Mouse (Mus musculus) lung, postnatal 36 days (tissue): ENCODE measurements around the gene Zfp536.
"Not testable (repeated sequence)": the region's sequence is repeated elsewhere in the genome, so short reads cannot be mapped to it uniquely, and the experiment has no call there.

ENCODE experiments used
- DNase-seq: peaks from one replicate; pipeline ENCODE4 v3.0.0; 2022; ENCODE audit warnings: mixed read lengths

Zfp536 gene

DNA sequence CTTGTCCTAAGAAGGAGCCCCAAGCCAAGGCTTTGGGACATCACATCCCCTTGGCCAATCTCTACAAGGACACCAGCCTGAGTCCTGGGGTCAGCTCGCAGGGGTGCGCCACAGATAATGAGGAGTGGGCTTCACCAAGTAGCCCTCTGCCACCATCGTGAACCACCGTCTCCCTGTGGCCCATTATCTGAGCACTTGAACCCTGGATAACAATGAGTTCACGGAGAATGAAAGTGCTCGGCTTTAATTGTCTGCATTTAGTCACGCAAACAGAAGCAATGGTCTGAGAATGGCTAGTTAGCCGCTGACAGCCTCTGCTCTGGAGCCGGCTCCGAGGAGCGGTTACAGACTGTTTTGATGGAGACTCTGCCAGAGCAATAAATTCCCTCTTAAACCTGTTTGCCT, 84.3 kb downstream of the Zfp536 start:
- no peak for DNase-seq

DNA sequence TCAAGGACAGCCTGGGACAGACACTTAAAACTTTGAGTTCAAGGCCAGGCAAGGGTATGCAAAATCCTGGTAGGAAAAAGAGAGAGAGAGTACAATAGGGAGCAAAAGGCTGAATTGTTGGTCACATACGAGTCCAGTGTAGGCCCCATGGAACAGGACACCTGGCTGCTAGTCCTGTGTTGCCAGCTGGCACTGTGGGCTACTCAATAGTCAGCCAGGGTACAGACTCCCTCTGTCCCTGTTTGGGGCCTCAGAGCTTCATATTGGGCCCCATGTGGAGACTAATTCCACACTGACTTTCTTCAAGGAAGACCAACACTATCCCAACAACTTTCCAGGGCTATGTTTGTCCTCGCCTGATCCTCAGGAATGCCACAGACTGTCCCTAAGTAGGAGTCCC, 87.1 kb downstream of the Zfp536 start:
- no peak for DNase-seq

DNA sequence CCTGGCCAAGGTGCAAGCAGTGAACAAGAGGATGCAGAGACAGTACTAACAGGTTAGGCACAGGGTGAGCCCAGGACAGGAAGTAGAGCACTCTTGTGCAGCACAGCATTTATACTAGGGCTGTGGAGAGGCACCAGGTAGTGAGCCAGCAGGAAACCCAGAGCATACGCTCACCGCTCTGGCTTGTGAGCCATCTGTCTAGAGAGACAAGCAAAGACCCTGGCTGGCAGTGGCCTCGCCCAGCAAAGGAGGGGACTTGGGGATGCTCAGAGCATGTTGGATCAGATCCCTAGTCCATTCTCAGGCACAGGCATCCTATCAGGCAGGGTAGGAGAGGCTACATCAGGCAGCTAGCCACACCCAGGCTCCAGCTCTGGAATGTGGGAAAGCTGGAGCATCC, 88.2 kb downstream of the Zfp536 start:
- DNase-seq = no peak

DNA sequence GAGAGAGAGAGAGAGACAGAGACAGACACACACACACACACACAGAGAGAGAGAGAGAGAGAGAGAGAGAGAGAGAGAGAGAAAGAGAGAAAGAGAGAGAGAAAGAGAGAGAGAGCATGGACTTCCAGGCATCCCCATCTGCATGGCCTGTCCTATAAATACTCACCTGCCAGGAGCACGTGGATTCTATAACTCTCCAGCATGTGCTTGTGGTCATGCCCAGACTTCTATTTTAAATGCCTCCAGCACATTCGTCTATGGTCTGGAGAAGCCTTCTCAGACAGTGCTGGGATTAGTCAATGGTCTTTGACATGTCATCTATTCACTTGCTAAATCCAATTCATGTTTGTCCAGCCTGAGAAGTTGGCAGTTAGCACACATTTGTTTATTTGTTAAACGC, 92.1 kb downstream of the Zfp536 start:
- no peak for DNase-seq

DNA sequence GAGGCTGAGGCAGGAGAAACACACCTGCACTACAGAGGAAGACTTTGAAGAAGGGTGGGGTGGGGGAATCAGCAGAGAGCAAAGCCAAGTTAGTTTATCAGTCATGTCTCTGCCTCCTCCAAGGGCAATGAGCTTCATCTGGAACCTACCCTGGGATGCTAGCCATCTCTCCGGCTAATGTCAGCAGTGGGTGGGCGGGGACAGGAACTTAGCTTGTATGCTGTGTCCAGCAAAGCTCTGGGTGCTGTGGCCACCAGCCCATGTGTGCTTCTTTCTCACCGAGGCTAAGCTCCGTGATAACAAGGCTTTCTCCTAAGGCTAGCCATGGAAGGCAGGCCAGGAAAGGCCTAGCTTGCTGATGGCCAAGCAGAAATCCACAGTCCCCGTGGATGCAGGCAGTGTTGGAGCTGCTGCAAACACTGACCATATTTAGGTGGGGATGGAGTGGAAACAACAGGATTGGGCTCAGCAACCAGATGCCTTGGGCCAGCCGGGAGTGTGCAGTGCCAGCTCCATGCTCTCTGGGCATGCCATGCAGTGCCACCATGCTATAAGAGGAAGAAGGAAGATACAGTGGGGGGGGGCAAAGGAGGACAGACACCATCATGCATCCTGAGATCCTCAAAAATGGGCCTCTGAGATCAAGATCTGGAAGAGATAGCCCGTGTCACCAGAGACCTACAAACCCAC, 109.6 kb downstream of the Zfp536 start:
- peak; percentile 1 for DNase-seq

DNA sequence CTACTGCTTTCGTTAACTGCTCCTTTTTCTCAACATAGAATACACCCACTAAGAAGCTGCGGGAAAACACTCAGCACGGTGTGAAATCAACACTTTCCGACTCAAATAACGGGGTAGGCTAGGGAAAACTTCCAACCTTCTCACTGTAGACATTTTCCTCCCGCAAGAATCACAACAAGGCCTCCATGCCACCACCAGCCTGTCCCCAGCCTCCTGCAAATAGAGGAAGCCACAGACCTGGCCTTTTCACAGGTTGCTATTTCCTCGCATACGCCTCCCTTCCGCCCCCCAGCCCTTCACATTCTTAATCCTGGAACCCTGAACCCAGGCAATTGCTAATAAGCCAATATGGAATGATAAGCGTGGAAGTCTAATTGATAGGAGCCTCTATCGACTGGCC, 124.8 kb downstream of the Zfp536 start:
- no peak for DNase-seq

DNA sequence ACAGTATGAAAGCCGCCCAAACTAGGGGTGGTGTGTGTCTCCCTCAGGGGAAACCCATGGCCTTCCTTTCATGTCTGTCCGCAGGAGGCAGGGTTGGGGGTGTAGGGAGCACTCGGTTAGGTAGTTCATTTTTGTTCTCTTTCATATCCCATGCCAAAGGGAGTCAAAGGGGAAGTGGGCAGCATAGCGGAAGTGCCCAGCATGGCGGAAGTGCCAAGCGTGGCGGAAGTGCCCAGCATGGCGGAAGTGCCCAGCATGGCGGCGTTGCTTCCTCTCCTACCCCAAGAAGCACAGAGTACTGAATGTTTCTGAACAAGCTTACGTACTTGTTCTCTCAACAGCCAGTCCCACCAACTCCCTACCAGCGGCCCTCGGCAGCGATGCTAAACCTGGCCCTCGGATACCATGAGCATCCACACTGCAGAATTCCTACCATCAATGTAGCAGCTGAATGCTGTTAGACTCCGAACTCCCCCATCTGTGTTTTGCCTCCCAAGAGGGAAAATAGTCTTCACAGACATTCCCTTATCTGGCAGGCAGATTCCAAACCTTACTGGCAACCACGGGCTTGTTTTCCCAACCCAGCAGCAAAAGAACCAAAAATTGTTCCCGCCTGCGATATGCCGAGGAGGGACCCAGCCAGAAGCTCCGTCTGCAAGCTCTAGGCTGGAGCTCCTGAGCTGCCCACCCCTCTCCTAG, 125.4 kb downstream of the Zfp536 start:
- no peak for DNase-seq

DNA sequence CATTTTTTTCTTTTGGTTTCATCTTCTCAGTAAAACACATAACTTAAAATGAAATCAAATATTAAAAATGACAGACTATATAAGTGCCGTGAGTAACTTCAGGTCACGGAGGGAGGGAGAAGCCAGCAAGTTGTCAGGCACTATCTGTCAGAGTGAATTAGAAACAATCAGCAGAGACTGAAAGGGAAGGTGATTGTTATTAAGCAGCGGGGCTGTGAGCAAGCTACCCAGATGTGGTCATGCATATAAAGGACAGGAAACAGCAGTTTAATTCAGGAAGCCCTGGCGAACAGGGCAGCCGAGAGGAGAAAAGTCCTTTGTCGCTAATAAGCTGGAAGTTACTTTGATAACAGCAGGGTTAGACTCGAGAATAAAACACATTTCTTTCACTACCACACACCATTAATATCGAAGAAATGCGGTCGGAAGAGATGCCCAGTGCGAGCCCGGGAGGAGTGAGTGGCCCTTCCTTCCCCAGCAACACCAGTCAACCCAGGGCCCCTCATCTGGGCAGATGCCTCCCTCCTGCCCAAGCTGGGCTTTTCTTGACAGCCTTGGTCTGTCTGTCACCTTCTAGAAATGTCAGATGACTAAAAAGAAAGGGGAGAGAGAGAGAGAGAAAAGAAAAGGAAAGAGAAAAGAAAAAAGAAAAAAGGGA, 133.6 kb downstream of the Zfp536 start:
- DNase-seq = no peak

DNA sequence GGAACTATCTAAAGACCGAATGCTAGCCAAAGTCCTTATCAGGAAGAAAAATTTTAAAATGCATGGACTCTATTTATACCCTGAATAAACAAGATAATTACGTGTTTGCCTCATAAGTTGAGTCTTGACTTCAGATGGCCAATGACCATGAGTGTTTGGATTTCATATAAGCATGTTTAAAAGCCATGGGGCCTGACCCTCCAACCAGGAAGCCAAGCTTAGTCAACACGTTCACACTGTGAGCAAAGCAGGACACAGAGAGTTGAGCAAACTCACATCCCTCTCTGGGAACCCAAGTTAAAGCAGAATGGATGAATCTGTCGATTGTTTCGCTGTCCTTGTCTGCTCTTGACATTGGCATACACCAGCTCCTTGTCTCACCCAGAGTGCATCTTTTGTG, 138.6 kb downstream of the Zfp536 start:
- no peak for DNase-seq

DNA sequence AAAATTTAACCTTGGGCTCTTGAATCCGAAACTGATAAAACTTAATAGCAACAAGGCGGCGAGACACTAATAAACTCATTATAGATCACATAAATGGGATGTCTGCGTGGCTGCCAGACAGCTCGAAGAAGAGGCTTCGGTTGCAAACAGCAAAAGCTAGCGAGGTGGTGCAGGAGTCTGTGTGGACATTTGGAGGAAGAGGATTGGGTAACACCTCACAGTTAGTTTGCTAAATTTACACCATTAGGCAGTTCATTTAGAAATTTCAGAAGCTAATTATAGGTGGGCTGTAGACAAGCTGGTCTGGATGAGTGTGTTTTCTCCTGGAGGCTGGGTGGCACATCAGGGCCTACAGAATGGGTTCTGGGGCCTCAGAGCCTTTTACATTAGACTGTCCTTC, 143.0 kb downstream of the Zfp536 start:
- no peak for DNase-seq

DNA sequence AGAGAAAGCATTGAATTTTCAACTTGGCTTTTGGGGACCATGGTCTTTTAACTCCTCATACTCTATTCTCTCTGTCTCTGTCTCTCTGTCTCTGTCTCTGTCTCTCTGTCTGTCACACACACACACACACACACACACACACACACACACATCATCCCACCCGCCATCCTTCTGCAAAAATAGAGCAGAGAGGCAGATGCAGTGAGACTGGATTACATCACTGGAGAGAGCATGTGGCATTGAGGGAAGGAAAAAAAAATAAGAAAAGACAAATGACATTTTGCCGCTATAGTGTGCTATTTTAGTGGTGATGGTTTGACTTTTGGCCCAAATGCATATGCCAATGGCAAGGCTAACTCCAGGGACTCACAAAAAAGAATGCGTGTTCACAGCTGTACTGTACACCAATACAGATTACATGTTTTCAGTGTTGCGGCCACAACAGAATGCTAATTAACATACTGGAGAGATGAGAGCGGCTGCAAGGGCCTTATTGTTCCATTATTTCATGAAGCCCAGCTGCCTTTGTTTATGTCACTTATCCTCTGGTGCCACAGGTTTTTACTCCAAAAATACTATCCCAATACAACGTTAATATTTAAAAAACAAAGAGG, 145.4 kb downstream of the Zfp536 start:
- no peak for DNase-seq

DNA sequence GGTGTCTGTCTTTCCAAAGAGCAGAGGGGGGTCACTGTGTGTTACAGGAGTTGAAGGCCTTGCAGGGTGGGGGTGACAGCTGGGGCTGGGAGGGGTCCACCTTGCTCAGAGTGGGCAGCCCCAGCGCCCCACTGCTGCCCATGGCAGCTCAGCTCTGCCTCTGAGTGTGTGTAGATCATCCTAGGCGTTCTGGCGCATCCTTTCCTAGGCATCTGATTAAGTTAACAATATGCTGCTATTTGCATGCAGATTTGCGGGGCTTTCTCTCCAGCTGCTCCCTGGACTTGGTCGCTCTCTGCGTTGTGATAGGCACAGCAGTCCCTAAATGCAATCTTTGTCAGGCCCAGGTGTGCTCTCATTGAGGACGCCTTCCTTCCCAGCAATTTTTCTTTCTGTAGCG, 147.7 kb downstream of the Zfp536 start:
- no peak for DNase-seq

DNA sequence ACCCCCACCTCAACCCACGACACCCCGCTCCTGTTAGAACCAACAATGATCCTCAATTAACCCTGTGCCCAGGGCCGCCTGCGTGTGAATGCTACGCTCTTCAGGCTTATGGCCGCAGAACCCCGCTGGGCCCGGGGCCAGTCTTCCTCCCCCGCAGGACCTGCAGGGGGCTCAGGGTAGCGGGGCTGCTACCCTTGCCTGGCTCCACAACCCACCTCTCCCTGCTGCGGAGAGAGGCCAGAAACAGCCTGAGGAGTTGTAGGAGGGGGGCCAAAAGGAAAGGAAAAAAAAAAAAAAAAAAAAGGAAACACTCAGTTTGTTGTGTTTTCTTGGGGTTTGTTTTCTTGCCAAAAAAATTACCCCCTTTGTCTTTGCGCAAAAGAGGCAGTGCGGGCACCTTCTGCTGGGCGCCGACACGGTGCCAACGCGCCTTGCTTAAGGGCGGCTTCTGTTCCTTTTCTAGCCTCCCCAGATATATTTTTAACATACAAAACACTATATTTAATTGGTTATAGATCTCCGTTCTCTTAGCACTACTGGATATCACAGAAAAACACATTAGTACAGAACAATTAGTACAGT, 148.6 kb downstream of the Zfp536 start:
- no peak for DNase-seq

DNA sequence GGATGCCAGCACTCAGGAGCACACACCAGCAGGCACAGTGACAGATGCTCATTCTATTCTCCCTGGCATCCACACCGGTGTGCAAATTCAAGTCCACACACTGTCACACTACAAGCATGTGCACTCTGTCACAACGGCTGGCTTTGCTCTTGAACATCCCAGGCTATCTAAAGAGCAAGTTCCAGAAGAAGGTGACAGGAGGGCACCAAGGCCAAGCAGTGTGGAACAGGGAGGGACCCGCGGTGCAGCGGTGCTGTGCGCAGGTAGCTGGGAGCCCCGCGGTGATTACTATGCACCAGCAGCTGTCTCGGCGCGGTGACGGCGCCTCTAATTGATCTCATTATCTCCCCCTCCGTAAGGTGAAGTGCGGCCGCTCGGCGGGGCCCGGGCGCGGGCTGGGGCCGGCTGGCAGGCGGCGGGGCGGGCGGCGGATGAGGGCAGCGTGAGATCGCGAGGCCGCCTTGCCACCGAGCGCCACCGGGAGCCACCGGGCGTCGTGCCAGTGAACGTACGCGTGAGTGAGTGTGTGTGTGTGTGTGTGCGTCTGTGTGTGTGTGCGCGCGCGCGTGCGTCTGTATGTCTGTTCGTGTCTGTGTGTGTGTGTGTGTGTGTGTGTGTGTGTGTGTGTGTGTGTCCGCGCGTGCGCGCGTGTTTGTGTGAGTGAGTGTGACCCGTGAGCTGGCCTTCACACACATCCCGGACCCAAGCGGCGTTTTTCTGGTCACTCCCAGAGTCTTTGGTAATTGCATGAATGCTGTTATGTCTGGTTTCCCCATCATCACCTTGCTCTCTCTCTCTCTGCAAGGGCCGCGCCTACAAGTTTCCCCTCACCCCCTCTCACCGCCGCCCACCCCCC, 149.3 kb downstream of the Zfp536 start:
- peak; percentile 58 for DNase-seq

DNA sequence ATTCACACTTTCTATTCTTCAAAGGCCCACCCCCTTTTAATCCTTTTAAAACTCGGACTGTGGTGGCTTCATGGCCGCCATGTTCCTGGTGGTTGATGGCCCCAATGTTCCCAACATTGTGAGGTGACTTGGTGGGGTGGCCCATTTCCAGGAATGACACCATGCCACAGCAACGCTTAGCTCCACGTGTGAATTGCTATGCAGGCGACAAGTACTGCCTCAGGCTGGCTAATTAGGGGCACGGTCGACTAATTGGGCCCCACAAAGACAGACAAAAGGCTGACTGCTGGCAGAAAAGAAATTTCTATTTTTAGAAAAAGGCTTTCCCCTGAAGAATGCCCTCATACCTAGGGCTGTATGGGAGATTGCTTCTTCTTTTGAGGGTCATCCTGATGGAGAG, 154.2 kb downstream of the Zfp536 start:
- DNase-seq = no peak

DNA sequence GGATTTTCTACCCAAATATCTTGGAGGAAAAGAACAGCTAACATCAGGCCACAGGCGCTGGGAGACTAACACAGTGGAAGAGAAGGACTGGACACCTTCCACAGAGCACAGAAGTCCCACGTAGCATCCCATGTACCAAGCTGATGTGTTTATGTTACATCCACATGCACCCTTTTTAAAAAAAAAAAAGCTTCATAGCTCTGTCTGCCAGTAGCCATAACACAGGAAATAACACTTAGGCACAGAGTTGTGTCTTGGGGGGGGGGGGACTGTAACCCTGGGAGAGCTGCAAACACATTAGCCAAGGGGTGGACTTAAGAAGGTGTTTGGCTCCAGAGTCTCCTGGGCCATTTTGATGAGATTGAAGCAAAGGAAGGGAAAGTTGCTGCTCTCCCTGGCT, 155.6 kb downstream of the Zfp536 start:
- DNase-seq = no peak

DNA sequence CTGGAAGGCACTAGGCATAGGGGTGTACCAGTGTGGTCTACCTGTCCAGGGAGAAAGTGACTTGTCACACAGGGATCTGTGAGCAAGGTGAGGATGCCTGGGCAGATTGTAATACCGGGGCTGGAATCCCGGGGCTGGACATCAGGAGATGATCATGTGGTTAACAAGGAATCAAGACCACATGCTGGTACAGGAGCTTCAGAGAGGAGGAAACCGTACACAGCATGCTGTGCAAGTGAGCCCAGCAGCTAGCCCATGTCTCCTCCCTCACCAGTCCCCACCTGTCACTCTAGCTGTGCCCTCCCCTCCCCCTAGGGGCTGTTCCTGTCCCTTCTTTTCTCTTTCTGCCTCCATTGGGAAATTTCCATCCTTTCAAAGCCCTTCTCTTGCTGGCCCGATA, 157.5 kb downstream of the Zfp536 start:
- DNase-seq = no peak

DNA sequence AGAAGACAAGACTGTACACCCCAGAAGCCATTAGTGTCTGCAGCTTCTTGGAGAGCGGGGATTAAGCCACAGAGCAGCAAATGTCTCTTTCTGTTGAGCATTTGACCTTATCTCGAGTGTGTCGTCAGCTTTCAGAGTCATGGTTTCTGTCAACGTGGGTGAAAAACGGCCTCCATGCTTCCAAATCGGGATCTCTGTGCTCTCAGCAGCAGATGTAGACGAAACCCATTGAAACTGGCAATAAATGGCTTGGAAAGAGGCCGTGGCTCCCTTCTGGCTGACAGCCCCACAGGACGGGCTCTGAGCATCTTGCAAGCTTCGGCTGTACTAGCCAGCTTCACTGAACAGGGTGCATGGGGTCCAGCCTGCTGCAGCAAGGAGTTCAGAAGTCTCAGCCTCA, 159.1 kb downstream of the Zfp536 start:
- DNase-seq = no peak

DNA sequence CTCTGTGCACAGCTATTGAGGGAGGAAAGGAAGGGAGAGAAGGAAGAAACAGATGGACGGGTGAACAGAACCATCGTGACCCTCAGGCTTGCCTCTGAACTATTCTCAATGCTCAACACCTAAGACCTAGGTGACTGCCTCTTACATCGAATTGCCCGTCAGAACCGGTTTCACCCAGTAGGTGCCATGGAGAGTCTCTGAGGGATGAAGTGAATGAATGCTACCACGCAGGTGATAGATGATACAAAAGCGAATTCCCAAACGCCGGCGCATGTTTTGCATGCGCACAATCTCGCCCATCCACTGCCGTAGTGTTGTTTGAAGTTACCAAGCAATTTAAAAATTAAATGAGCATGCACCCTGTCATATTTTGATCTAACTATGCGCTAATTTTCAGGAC, 164.9 kb downstream of the Zfp536 start:
- no peak for DNase-seq

DNA sequence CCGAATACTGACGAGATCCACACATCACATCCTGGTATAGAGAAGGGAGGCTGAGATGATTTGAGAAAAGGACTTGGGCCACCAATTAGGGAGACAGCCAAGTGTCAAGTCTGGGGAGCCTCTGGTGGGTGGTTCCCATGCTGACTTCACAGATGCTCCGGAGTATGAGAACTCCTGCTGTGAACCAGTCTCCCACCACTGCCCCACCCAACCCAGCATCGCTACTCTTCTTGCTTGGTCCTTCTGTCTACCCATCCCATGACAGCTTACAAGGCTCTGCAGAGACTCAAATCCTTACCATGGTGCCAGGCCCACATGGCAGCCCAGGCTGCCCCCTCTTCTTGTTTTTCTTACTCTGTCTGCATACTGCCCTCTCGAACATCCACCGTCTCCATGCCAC, 165.5 kb downstream of the Zfp536 start:
- no peak for DNase-seq

DNA sequence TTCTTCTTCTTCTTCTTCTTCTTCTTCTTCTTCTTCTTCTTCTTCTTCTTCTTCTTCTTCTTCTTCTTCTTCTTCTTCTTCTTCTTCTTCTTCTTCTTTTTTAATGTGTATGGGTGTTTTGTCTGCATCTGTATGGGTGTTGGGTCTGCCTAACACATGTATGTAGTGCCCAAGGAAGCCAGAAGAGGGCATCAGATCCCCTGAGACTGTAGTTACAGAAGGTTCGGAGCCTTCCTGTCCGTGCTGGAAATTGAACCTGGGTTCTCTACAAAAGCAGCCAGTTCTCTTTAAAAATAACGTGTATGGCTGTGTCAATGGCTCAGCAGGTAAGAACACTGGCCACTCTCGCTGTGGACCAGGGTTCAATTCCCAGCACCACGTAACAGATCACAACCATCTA, 167.0 kb downstream of the Zfp536 start:
- no peak for DNase-seq

DNA sequence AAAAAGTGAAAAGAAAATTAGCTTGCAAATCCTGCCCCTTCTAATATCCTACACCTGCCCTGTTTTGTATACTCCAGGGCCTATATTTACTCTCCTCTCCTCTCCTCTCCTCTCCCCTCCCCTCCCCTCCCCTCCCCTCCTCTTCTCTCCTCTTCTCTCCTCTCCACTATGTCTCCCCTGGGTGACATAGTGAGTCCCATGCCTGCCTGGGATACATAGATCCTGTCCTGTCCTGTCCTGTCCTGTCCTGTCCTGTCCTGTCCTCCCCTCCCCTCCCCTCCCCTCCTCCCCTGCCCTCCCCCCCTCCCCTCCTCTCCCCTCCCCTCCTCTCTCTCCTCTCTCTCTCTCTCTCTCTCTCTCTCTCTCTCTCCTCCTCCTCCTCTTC, 169.9 kb downstream of the Zfp536 start:
- DNase-seq = not testable (repeated sequence)
